Mouse (Mus musculus) cerebellum, postnatal 36 days (tissue): Measurements from ENCODE around the gene Wdr5.
"Not testable (repeated sequence)": the region's sequence is repeated elsewhere in the genome, so short reads cannot be mapped to it uniquely, and the experiment has no call there.

Experiments used
- DNase-seq, 2 experiments: peaks; one replicate each; pipeline ENCODE4 v3.0.0; 2021 to 2022; ENCODE audit warnings: mixed read lengths in 2 of 2

Gene Wdr5

DNA sequence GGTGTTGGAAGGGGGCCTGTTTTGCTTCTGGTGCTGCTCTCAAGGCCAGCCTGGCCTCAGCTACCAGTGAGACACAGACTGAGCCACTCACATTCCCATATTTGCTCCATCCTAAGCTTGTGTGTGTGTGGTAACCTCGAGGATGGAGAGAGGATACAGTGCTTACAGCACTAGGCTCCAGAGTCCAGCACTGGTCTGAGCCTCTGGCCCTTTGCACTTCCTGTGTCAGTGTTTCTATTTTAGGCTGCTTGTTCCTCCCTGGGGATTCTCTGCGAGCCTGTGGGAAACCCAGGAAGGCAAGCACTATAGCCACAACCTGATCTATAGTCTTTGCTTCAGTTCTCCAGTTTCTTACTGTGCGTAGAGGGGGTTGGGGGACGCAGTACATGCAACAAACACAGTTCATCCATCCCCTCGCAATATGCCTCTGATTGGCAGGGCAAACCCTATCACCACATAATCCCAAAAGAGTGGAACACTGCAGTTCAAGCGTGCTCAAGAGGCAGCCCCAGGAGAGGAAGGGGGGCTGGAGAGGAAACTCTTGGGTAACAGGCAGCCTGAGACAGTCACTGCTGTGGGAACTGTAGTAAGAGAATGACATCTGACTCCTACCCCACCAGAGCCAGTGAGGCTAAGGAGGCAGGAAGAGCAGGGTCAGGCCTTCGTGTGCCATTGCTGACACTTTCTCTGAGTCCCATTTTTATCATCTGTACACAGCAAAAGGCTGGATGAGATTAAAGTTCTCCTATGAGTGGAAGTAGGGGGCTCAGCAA is 10.7 kb upstream of the Wdr5 start:
- DNase-seq: no peak

DNA sequence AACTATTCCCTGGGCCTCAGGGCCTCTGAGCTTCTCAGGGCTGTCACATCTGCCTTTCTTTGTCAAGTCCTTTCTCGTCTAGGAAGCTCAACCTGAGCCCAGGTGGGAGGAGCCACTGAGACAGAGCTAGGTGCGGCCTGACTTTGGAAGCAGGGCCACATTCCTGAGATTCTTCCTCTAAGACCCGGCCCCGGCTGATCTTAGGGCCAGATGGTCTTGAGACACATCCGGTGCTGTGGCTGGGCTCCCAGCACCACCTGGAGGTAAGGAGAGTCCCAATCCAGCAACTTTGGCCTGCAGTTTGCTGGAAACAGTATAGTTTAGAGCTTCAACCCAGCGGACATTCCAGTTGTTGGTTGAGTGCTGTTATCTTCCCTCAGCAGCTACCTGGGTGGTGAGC is 9.4 kb upstream of the Wdr5 start:
- DNase-seq: no peak

DNA sequence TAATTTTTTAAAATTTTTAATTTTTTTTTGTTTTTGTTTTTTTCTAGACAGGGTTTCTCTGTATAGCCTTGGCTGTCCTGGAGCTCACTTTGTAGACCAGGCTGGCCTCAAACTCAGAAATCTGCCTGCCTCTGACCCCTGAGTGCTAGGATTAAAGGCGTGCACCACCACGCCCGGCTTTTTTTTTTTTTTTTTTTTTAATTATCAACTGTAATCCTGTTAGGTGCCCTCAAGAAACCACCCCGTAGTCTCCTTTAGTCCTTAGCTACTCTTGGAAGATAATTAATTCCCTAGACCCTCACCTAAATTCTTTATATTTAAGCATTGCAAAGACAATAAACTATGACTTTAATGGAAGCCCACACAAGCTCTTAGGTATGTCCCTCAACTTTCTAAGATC is 8.3 kb upstream of the Wdr5 start:
- not testable (repeated sequence) for DNase-seq

DNA sequence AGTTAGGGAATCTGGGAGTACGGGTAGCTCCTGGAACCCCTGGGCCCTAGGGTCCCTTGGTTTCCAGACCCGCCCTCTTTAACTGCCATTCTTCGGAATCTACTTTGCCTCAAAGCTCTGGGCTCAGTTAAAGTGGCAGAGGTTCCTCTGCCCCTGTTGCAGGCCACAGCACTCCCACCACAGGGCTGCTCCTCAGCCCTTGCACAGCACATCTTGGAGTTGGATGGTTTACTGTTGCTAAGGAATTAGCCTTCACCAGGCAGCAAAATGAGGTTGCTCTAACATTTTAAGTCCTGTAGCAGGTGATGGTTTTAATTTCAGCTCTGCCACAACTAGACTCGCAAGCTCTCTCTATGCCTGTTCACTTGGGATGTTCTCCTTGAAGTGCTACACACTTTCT is 7.4 kb upstream of the Wdr5 start, which contains the start of gene Brd3:
Gene Brd3, minus strand, starts transcription at position 101 of the 400 bp plus-strand sequence.
- DNase-seq: no peak

DNA sequence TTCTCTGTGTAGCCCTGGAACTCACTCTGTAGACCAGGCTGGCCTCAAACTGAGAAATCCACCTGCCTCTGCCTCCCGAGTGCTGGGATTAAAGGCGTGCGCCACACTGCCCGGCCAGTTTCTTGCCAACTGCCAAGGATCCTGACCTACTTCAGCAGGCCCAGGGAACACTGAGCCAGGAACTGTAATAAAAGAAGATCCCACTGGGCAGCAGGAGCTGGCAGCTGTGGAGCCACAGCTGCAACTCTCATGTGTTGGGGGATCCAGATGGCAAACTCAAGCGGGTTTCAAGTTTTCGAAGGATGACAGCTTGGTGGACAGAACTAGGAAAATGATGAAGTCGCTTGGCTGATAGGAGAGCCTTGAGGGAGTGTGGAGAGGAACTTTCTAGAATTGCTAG is 4.3 kb upstream of the Wdr5 start:
- DNase-seq: no peak

DNA sequence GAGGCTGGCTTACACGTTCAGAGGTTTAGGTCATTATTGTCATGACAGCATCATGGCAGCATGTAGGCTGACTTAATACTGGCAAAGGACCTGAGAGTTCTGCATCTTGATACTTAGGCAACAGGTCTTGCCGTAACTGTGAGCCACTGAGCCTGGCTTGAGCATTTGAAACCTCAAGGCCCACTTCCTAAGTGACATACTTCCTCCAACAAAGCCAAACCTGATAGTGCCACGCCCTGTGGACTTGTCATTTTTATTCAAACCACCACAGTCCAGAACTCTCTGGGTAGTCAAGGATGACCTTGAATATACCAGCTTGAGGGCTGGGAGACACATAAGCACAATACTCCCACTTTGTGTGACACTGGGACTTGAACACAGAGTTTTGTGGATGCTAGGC is 2.0 kb upstream of the Wdr5 start:
- no peak for DNase-seq

DNA sequence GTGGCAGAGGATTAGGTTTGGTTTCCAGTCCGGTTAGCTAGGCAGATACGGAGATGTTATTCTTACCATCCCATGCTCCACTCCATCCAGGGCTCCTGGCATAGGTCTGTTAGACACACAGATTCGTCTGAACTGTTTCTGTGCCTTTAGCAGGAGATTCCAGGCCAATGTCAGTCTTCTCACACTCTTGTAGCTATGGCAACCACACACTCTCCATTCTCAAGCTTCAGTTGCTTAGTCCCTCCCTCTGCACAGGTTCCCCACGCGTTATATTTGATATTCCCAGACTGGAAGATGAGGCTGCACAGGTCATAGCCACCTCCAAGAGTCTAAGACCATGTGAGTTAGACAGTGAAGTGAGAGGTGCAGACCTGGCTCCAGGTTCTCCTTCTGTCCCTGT is 1.1 kb upstream of the Wdr5 start:
- DNase-seq: no peak

DNA sequence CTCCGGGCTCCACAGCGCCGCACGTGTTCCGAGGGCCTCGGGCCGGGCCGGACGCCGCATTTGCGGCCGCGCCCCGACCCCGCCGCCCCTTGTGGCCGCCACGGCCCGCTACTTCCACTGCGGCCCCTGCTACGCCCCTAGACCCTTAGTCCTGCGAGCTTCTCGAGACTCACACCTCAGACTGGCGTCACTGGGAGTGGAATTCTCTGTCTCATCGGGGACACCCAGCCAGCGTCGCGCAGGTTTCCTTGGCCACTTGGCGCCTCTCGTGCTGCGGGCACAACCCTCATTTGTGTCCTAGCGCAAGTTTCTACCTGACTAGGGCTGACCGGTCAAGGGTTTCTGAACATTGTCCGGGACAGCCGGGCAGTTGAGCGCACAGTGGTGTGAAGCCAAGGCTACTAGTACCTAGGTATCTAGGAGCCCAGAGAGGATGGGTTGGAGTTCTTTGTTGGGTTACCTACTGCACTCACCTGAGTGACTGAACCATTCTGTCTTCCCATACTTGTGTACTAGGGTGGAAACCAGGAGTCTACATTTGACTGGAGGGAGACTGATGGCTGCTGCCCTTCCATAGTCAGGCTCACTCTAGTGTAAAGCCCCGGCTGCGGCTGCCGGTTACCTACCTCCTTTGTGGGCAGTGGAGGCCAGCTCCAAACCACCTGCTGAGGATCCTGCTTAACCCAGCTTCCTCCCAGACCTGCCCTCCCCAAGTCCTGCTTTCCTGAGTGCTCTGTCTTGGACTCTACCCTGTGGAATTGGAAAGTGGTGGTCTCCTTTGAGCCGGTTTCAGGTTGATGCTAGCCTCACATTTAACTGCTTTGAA is 597 bp downstream of the Wdr5 start:
- peak in 1 of 2 experiments; percentile 9 for DNase-seq

DNA sequence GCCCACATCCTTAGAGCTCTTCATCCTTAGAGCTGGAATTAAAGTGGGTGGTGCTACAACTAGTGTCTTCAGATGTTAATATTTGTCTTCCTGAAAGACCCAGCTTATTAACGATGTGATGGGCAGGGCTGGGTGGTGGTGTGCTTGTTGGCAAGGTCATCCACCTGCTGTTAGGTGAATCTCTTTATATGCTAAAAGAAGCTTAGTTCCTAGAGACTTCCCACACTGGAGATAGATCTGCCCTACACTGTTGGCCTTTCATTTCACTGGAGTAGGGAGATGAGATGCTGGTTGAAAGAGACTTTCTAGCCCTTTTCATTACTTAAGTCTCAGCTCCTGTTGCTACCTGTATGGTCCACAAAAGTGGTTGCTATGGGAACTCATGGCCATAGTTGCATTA is 1.3 kb downstream of the Wdr5 start:
- no peak for DNase-seq

DNA sequence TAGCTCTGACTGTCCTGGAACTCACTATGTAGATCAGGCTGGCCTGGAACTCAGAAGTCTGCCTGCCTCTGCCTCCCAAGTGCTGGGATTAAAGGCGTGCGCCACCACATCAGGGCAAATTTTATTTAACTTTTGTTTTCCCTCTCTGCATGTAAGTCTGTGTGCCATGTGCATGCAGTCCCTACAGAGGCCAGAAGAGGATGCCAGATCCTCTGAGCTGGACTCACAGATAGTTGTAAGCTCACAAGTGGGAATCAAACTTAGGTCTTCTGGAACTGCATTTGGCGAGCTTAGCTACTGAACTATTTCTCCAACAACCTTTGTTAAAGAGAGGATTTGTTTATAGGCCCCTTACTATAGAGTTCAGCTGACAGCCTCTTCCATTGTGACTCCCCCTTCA is 3.3 kb downstream of the Wdr5 start:
- no peak for DNase-seq

DNA sequence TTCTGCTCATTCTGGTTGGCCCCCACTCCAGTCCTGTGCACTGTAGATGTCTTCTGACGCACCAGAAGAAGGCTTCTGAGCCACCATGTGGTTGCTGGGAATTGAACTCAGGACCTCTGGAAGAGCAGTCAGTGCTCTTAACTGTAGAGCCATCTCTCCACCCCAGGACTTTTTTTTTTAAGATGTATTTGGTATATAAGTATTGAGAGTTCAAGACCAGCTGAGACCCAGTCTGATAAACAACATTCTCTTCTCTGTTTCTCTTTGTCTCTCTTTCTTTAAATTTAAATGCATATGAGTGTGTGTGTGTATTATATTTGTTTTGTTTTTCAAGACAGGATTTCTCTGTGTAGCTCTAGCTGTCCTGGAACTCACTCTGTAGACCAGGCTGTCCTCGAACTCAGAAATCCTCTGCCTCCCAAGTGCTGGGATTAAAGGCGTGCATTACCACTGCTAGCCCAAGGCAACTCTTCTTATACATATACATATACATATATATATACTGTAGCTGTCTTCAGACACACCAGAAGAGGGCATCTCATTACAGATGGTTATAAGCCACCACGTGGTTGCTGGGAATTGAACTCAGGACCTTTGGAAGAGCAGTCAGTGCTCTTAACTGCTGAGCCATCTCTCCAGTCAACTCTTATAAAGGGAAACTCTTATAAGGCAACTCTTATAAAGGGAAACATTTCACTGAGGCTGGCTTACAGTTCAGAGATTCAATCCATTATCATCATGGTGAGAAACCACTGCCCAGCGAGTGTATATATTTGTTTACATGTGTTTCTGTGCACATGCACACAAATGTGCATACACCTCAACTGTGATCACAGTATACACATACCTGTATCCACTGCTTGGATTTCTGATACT is 23.7 kb downstream of the Wdr5 start:
- not testable (repeated sequence) for DNase-seq

DNA sequence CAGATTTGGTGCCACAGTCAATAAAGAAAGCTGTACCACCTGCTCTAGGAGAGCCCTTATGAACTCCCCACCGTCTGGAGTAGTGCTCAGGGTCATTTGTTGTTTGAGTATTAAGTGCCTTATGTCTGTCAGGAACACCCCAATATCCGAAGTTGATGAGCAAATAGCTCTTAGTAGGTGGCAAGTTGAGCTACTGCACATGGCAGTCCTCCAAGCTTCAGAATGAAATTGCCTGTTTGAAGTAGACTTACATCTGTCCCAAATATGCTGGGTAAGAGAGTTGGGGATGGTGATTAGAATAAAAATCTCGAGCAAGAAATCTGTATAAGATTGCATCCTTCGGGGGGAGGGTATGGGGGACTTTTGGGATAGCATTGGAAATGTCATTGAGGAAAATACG is 24.4 kb downstream of the Wdr5 start:
- peak; percentile 7 to 29 for DNase-seq

DNA sequence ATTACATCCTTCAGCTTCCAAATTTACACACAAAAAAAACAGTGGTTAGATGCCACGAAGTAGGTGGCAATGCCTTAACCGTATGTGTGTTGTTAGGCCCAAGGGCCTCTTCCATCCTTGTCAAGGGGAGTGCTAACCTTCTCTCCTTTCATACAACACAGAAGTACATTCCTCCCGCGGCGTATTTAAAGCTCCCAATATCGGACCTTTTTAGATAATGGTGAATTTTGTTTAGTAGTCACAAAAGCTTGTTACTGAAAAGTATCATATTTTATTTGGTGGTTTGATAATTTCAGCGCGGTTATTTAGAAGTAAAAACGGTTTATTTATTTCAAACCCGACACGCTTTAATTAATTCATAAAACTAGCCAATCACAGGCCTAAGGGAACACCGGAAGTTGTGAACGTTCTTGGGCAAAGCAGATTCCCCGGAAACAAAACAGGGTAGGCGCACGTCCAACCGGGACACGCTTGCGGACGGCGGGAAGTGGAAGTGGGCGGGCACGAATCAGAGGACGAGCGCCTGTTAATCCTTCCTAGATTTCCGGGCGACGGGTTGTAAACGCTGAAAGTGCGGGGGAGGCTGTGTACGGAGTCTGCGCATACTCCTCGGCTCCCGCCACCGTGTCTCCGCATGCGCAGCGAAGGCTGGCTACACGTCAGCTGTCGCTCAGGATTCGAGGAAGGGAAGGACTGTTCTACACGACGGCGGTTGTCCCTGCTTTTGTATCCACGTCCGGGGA is 25.0 kb downstream of the Wdr5 start:
- peak; percentile 99 for DNase-seq

DNA sequence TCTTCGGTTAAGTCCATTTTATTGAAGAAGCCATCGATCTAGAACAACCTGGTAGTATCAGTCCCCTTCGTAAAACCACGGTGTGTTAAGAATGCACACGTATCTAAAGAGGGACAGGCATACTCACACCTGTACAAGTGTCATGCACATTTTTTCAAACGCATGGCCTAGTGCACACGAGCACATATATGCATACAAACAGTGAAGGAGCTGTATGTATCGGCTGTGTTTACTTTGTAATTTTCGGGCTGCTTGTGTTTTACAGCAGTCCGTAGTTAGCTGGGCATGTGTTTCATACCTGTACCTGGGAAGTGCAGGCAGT is 25.5 kb downstream of the Wdr5 start:
- no peak for DNase-seq

DNA sequence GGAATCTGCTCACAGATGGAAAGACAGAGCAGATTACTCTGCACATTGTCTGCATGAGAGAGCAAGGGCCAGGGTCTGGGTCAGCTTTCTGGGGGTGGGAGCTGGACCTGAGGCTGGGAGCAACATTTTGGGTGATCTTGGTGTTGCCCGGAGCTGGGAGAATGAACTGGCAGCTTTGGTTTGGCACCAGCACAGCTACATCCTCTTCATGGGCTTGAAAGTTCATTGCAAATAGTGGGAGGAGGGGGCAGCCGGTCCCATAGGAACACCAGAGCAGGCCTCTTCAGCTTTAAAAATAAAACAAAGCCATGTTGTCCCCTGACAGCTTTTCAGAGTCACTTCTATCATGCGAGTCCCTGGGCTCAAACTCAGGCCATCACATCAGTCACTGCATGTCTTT is 26.3 kb downstream of the Wdr5 start:
- DNase-seq: no peak

DNA sequence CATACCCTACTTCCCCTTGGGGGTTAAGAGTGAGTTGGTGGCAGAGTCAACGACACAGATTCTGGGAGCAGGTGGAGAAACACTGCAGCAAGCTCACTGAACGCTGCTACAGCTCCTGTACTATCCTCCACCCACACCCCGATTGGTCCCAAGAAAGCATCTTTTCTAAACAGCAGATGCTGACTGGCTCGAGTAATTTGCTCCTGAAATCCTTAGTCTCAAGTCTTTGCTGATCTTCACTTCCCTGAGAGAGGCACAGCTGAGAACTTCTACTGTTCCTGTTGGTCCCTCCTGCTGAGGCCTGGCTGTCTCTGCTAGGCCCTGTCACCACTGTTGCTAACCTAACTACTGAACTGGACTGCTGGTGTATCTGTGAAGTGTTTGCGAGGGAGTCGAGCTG is 29.7 kb downstream of the Wdr5 start:
- no peak for DNase-seq

DNA sequence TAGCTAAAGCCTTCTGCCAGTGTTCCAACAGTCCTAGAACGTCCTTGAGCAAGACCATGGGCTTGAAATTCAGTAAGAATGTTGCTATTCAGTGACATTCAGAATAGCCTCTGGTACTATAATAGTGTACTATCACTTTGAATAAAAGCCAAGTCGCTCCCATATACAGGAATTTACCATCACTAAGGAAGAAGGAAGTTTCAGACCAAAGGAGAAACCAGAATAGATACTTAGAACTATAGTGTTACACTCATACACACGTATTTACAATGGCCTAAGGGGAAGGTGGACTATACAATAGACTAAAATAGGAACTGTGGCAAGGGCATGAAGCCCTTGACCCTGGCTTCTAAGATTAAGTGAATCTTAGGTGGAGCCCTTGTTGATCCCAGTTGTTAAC is 30.6 kb downstream of the Wdr5 start:
- DNase-seq: not testable (repeated sequence)

DNA sequence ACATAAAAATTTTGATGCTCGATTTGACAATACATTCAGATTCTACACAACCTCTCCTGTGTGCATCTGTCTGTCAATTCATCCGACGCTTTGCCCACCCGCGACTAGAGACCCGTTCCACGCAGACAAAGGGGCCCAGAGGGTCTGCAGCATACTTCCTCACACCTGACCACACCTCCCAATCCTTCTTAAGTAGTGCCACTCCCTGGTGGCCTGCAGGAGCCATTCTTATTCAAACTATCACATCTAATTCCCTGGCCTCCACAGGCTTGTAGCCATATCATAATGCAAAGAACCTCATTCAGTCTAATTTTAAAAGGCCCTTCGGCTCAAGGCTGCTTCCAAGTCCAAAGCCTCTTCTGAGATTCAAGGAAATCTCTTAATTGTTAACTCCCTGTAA is 31.1 kb downstream of the Wdr5 start:
- not testable (repeated sequence) for DNase-seq

DNA sequence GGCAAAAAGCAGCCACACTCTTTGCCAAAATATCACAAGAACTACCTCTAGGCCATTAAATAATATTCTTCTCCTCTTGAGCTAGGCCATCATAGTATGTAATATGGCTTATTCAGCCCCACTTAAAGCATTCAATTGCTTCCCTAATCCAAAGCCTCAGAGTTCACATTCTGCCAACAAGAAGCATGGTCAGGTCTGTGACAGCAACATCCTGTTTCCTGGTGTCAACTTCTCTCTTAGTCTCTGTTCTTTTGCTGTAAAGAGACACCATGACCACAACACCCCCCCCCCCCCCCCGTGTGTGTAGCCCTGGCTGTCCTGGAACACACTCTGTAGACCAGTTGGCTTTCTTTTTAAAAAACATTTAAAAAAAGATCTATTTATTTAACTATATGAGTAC is 32.4 kb downstream of the Wdr5 start:
- DNase-seq: no peak

DNA sequence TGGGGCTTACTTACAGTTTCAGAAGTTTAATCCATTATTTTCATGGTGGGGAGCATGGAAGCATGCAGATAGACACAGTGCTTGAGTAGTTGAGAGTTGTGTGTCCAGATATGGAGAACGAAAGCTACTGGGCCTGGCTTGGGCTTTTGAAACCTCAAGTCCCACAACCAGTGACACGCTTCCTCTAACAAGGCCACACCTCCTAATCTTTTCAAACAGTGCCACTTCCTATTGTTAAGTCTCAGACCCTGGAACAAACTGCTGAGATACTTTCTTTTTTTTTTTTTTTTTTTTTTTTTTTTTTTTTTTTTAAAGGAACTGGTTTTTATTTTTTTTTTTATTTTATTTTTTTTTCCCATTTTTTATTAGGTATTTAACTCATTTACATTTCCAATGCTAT is 33.0 kb downstream of the Wdr5 start:
- DNase-seq: no peak

DNA sequence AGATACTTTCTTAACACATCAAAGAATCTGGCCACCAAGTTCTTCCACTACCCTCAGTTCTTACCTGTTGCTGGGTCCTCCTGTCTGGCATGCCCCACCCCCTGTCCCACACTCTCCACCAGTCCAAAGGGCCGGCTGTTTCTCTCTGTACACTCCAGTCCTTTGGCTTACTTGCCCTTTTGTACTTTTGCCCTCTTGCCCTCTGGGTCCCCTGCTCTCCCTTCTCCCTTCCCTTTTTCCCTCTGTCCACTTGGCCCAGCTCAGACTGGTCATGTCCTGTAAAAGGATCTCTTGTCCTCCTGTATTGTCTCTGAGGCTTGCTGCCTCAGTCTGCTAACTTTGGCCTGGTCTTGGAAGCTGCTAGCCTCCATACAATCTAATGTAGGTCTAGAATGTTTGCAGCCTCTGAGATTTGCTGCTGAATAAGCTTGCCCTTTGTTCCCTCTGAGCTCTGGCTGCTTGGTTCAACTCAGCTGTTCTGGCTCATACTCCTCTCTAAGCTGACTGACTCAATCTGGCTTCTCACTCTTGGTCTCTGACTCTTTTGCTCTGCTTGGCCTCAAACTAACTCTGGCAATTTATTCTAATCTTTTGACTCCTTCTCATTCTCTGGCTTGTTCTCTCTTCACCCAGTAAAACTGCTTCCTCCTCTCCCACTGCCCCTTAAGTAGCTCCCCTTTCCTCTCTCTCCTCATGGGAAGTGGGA is 33.9 kb downstream of the Wdr5 start:
- no peak for DNase-seq
